In genomic region chr1:45043245-45043926, GRCm38 (mm10) we compare ENCODE assay signal across 15 mouse cellular contexts.
DNase-seq lines count a peak whose midpoint lies in the region; ATAC-seq and TF ChIP-seq lines count a peak whose summit lies in the region.
"Had no signal": no experiment of that assay in that cellular context is flagged by ENCODE, and none has a peak within 500 bp of the region (broad histone marks: within the 10 kb centered on the region; RNA-seq: fewer than 3 reads in every experiment).

No protein-coding gene starts in this region.

- no peak for ATAC-seq in lung, postnatal 0 days
- peak; percentile 89 for ATAC-seq in stomach, embryonic 15.5 days (ENCODE audit: insufficient read depth, low FRiP score, low read depth)
- no peak for ATAC-seq in cerebellum, adult (ENCODE audit: insufficient number of reproducible peaks, low FRiP score, low TSS enrichment)

- H3K4me3 ChIP-seq in lung, postnatal 0 days (ENCODE audit: low read depth, low read length): no peak overlapping the region
- no peak overlapping the region for H3K4me3 ChIP-seq in stomach, embryonic 15.5 days (replicated peaks)
- H3K4me3 ChIP-seq: forebrain, embryonic 10.5 days; midbrain, embryonic 12.5 days had no signal

- TF ChIP-seq EP300 in lung, postnatal 0 days (IDR thresholded peaks at IDR 0.05): no peak

- no peaks in the 10 kb centered on the region for H3K4me1 ChIP-seq in lung, postnatal 0 days (ENCODE audit: insufficient read depth, low read depth, low read length)
- H3K4me1 ChIP-seq in stomach, embryonic 15.5 days: no peaks in the 10 kb centered on the region
- H3K4me1 ChIP-seq: forebrain, embryonic 10.5 days; midbrain, embryonic 12.5 days had no signal

- peak; percentile 17 for DNase-seq in lung, postnatal 0 days (ENCODE audit: low spot score)
- no peak for DNase-seq in lung, postnatal 14 days
- peak; percentile 85 for DNase-seq in fibroblast of lung, adult 2 months (ENCODE audit: low read depth)
- peak; percentile 6 to 18 for DNase-seq in heart, postnatal 36 days
- no peak for DNase-seq in testis, postnatal 10 days (ENCODE audit: low spot score)
- DNase-seq in cerebellum, postnatal 25 days: no peak
- DNase-seq: adrenal gland, postnatal 10 days; cerebellum, adult 9-11 months; kidney, postnatal 25 days; liver; thymus, postnatal 25 days had no signal

- no peak overlapping the region for H3K4me2 ChIP-seq in lung, postnatal 0 days (replicated peaks; ENCODE audit: low read depth, low read length)
- no peak overlapping the region for H3K4me2 ChIP-seq in stomach, embryonic 15.5 days
- H3K4me2 ChIP-seq: midbrain, embryonic 12.5 days had no signal

- H3K27ac ChIP-seq in lung, postnatal 0 days (ENCODE audit: low read length): no peak overlapping the region
- H3K27ac ChIP-seq in stomach, embryonic 15.5 days: peak overlapping the region; percentile 71
- H3K27ac ChIP-seq: forebrain, embryonic 10.5 days; midbrain, embryonic 12.5 days had no signal

- no peaks in the 10 kb centered on the region for H3K9me3 ChIP-seq in lung, postnatal 0 days (ENCODE audit: low read length)
- no peaks in the 10 kb centered on the region for H3K9me3 ChIP-seq in stomach, embryonic 15.5 days
- H3K9me3 ChIP-seq: forebrain, embryonic 10.5 days; midbrain, embryonic 12.5 days had no signal

- H3K36me3 ChIP-seq in lung, postnatal 0 days (ENCODE audit: insufficient read depth, low read length): no peaks in the 10 kb centered on the region
- H3K36me3 ChIP-seq in stomach, embryonic 15.5 days: no peaks in the 10 kb centered on the region
- H3K36me3 ChIP-seq: forebrain, embryonic 10.5 days; midbrain, embryonic 12.5 days had no signal

- intact Hi-C loops in heart, postnatal 36 days (cut with DNase I): loop anchor here (5.0 kb wide), 1 partner anchor 269 kb away; the partner anchor contains the start of gene Col3a1

- TF ChIP-seq CTCF in lung, postnatal 0 days (IDR thresholded peaks at IDR 0.05): no peak

- H3K9ac ChIP-seq in lung, postnatal 0 days (replicated peaks; ENCODE audit: low read depth): no peak overlapping the region
- no peak overlapping the region for H3K9ac ChIP-seq in stomach, embryonic 15.5 days
- H3K9ac ChIP-seq: midbrain, embryonic 12.5 days had no signal

- no peaks in the 10 kb centered on the region for H3K27me3 ChIP-seq in lung, postnatal 0 days (replicated peaks; ENCODE audit: insufficient read depth, low read length)
- H3K27me3 ChIP-seq in stomach, embryonic 15.5 days (replicated peaks): no peaks in the 10 kb centered on the region
- H3K27me3 ChIP-seq: midbrain, embryonic 12.5 days had no signal

Comparison
In these comparisons a context has a peak if more than half of its experiments do, and no peak if none do; other contexts are left out.
1. DNase-seq: peak in lung, postnatal 0 days (single experiment), fibroblast of lung, adult 2 months (single experiment) and heart, postnatal 36 days (2 of 2); none in lung, postnatal 14 days (single experiment), testis, postnatal 10 days (single experiment) and cerebellum, postnatal 25 days (0 of 2).